Mouse (Mus musculus) monocyte, adult 59 days (primary cell): ENCODE results near the gene Gm9767. TPM values are rescaled to one million over a fixed set of nuclear protein-coding genes. Genes with fewer than 3 reads are reported as not detected.

Source experiments
- total RNA-seq, 2 experiments: library from RNA; stranded (reverse); gene quantifications; one replicate each; pipeline ENCODE4 v1.2.4; 2023

Gene Gm9767
- not detected for total RNA-seq

DNA sequence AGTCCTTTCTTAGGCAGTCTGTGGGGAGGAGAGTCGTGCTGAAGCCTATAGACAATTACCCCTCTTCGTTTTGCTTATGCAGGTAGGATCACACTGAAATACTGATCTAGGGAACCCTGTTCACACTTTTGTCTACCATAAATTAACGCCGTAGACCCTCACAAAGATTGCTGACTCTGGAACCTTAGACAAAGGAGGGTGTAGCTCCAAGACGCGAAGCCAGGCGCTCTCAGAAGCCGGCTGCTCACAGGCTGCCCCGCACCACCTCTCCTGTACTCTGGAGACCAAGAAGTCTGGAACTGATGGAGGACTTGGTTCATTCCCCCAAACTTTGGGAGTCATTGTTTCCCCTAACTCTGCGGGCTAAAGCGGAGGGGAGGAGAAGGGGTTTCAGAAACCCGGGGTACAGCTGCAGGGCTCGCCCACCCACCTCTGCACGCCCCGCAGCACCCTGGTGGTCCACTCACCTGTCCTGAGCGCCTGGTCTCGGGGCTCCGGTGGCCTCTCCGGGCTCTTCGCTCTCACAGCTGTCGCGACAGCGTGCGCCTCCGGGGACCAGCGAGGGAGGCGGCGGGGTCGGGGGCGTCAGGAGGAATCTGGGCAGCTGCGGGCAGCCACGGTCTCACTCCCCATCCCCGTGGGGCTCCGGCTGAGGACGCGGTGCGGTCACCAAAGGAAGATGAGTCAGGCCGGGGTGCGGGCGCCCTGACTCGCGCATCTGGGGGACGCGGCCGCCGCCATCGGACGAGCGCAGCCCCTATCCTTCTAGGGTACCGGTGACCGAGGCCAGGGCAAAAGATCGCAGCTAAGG is at the start of gene Gm9767:
Gene Gm9767 (plus strand): TSS at position 585 of the 811 bp plus-strand sequence.

GRCm38 (mm10) chr10:26078521-26079142 is 577 bp downstream of the Gm9767 start, which contains the start of gene Tmem200a:
Gene Tmem200a (minus strand): TSS chr10:26079052.

Other genes starting within 250 kb of the Gm9767 start
- not detected for gene Tmem200a, start 797 bp downstream of the Gm9767 start, total RNA-seq
- not detected for gene Samd3, start 151.5 kb downstream of the Gm9767 start, total RNA-seq